Mouse (Mus musculus) forebrain, embryonic 14.5 days (tissue): Measurements from ENCODE around the gene Baz2b. TPM values are rescaled to one million over a fixed set of nuclear protein-coding genes. Genes with fewer than 3 reads are reported as not detected.
"Not testable (repeated sequence)": the region's sequence is repeated elsewhere in the genome, so short reads cannot be mapped to it uniquely, and the experiment has no call there.

Experiments used
- ATAC-seq: fragments of 200-750 bp; cut with Nextera tagmentation; 2 replicates; pipeline ENCODE4 v1.8.0; 2017; ENCODE audit warnings: mild to moderate bottlenecking, moderate library complexity
- DNase-seq: peaks from one replicate; pipeline ENCODE4 v3.0.0-alpha.2; 2015; ENCODE audit warnings: low spot score
- H3K27ac ChIP-seq: fragments of 300-500 bp; sonication (generic); 2 replicates; pipeline ENCODE4 v1.5.1; 2014; ENCODE audit warnings: low read depth, mild to moderate bottlenecking, control low read depth, low read length, moderate library complexity
- H3K27me3 ChIP-seq: fragments of 300-500 bp; sonication (generic); replicated peaks from 2 replicates; pipeline ENCODE4 v1.6.1; 2014; ENCODE audit warnings: low read length, control low read depth, mixed read lengths; ENCODE audit not compliant: control insufficient read depth, insufficient read depth
- H3K36me3 ChIP-seq: fragments of 300-500 bp; sonication (generic); 2 replicates; pipeline ENCODE4 v1.6.1; 2014; ENCODE audit warnings: low read length, control low read depth; ENCODE audit not compliant: control insufficient read depth, insufficient read depth
- H3K4me1 ChIP-seq: fragments of 300-500 bp; sonication (generic); 2 replicates; pipeline ENCODE4 v1.6.1; 2014; ENCODE audit warnings: antibody characterized with exemption, low read length, control low read depth; ENCODE audit not compliant: control insufficient read depth, insufficient read depth
- H3K4me2 ChIP-seq: fragments of 300-500 bp; sonication (generic); 2 replicates; pipeline ENCODE4 v1.6.1; 2014; ENCODE audit warnings: mild to moderate bottlenecking, control low read depth, low read length
- H3K4me3 ChIP-seq: fragments of 300-500 bp; sonication (generic); 2 replicates; pipeline ENCODE4 v1.5.1; 2014; ENCODE audit warnings: low read depth, low read length, control low read depth
- H3K9ac ChIP-seq: fragments of 300-500 bp; sonication (generic); 2 replicates; pipeline ENCODE4 v1.6.1; 2014; ENCODE audit warnings: mild to moderate bottlenecking, low read length, control low read depth, moderate library complexity
- H3K9me3 ChIP-seq: fragments of 300-500 bp; sonication (generic); replicated peaks from 2 replicates; pipeline ENCODE4 v1.6.1; 2016; ENCODE audit warnings: low read length, control low read depth, mixed read lengths; ENCODE audit not compliant: control insufficient read depth
- WGBS: fragments of 180-500 bp; shearing (Covaris S2); extraction: QIAGEN DNeasy Blood & Tissue Kit; methylation state at CpG from one replicate; pipeline ENCODE4 v1.1.7; 2014; 5-methylcytosine and 5-hydroxymethylcytosine counted together
- polyA plus RNA-seq: library from polyadenylated mRNA; unstranded; fragments of >200 nt; fragmentation: Nextera tagmentation; extraction: Ambion mirVana; gene quantifications from 2 replicates; pipeline ENCODE4 v1.2.1, GENCODE M21; 2014

The Baz2b gene
- polyA plus RNA-seq, 1 experiment from 2014 or later, result 40.4 TPM

GRCm38 (mm10) chr2:60152481-60152880 is 57.2 kb downstream of the Baz2b start:
- H3K36me3 ChIP-seq, result no peaks in the 10 kb centered on the region
- no peaks in the 10 kb centered on the region for H3K9me3 ChIP-seq
- no peak overlapping the region for H3K4me2 ChIP-seq
- H3K27ac ChIP-seq, result no peak overlapping the region
- DNase-seq (no peak), ATAC-seq (no peak)
- WGBS, result 72% methylated on average over 2 of the region's 2 CpGs
- no peaks in the 10 kb centered on the region for H3K4me1 ChIP-seq
- no peak overlapping the region for H3K4me3 ChIP-seq
- no peaks in the 10 kb centered on the region for H3K27me3 ChIP-seq
- H3K9ac ChIP-seq, result no peak overlapping the region

GRCm38 (mm10) chr2:60148651-60149050 is 61.0 kb downstream of the Baz2b start:
- 22% methylated on average over 5 of the region's 5 CpGs for WGBS
- Histone ChIP-seq H3K27ac (no peak overlapping the region), H3K4me1 (peaks cover 8% of the 10 kb centered on the region), H3K4me3 (no peak overlapping the region), H3K36me3 (no peaks in the 10 kb centered on the region), H3K27me3 (no peaks in the 10 kb centered on the region), H3K4me2 (no peak overlapping the region), H3K9ac (no peak overlapping the region), H3K9me3 (no peaks in the 10 kb centered on the region)
- DNase-seq, result no peak
- ATAC-seq, result no peak

- DNase-seq, result peak; percentile 12
- H3K4me2 ChIP-seq, result no peak overlapping the region
Measured at GRCm38 (mm10) chr2:60147428-60147827, 62.2 kb downstream of the Baz2b start.

GRCm38 (mm10) chr2:60145742-60146141 is 63.9 kb downstream of the Baz2b start:
- Histone ChIP-seq H3K9me3 (no peaks in the 10 kb centered on the region), H3K27ac (no peak overlapping the region), H3K4me2 (no peak overlapping the region), H3K27me3 (no peaks in the 10 kb centered on the region), H3K4me1 (peaks cover 8% of the 10 kb centered on the region), H3K4me3 (no peak overlapping the region), H3K9ac (no peak overlapping the region), H3K36me3 (no peaks in the 10 kb centered on the region)
- DNase-seq (peak; percentile 82), ATAC-seq (peak; percentile 55)
- 21% methylated on average over 6 of the region's 6 CpGs for WGBS

More at GRCm38 (mm10) chr2:60147428-60147827, 62.2 kb downstream of the Baz2b start:
- no peak overlapping the region for H3K27ac ChIP-seq
- no peak for ATAC-seq
- no peak overlapping the region for H3K4me3 ChIP-seq
- no peaks in the 10 kb centered on the region for H3K9me3 ChIP-seq
- H3K27me3 ChIP-seq, result no peaks in the 10 kb centered on the region
- peaks cover 8% of the 10 kb centered on the region for H3K4me1 ChIP-seq
- H3K9ac ChIP-seq, result no peak overlapping the region
- WGBS, result 60% methylated on average over 3 of the region's 3 CpGs
- no peaks in the 10 kb centered on the region for H3K36me3 ChIP-seq

GRCm38 (mm10) chr2:60143383-60143782 is 66.3 kb downstream of the Baz2b start:
- 56% methylated on average over 5 of the region's 5 CpGs for WGBS
- H3K36me3 ChIP-seq, result no peaks in the 10 kb centered on the region
- no peak overlapping the region for H3K9ac ChIP-seq
- no peak overlapping the region for H3K4me3 ChIP-seq
- no peaks in the 10 kb centered on the region for H3K27me3 ChIP-seq
- DNase-seq (no peak), ATAC-seq (no peak)
- no peaks in the 10 kb centered on the region for H3K9me3 ChIP-seq
- H3K27ac ChIP-seq, result no peak overlapping the region
- no peak overlapping the region for H3K4me2 ChIP-seq
- H3K4me1 ChIP-seq, result peaks cover 8% of the 10 kb centered on the region

GRCm38 (mm10) chr2:60142281-60142680 is 67.4 kb downstream of the Baz2b start:
- no peaks in the 10 kb centered on the region for H3K36me3 ChIP-seq
- no peak overlapping the region for H3K4me3 ChIP-seq
- peaks cover 8% of the 10 kb centered on the region for H3K4me1 ChIP-seq
- no peak overlapping the region for H3K9ac ChIP-seq
- ATAC-seq (no peak), DNase-seq (no peak)
- no peak overlapping the region for H3K4me2 ChIP-seq
- H3K27me3 ChIP-seq, result no peaks in the 10 kb centered on the region
- H3K9me3 ChIP-seq, result no peaks in the 10 kb centered on the region
- H3K27ac ChIP-seq, result no peak overlapping the region
- 84% methylated on average over 2 of the region's 2 CpGs for WGBS

- 55% methylated on average over 7 of the region's 7 CpGs for WGBS
- DNase-seq, result no peak
- no peak for ATAC-seq
Measured at GRCm38 (mm10) chr2:60138751-60139162, 70.9 kb downstream of the Baz2b start.

GRCm38 (mm10) chr2:60135796-60136195 is 73.8 kb downstream of the Baz2b start:
- H3K36me3 ChIP-seq, result no peaks in the 10 kb centered on the region
- no peak overlapping the region for H3K9ac ChIP-seq
- H3K4me3 ChIP-seq, result no peak overlapping the region
- no peak overlapping the region for H3K4me2 ChIP-seq
- DNase-seq, result no peak
- no peaks in the 10 kb centered on the region for H3K9me3 ChIP-seq
- H3K4me1 ChIP-seq, result no peaks in the 10 kb centered on the region
- H3K27ac ChIP-seq, result no peak overlapping the region
- no peak for ATAC-seq
- no peaks in the 10 kb centered on the region for H3K27me3 ChIP-seq
- 39% methylated on average over 2 of the region's 2 CpGs for WGBS

More at GRCm38 (mm10) chr2:60138751-60139162, 70.9 kb downstream of the Baz2b start:
- H3K4me1 ChIP-seq, result no peaks in the 10 kb centered on the region
- no peak overlapping the region for H3K4me2 ChIP-seq
- no peaks in the 10 kb centered on the region for H3K27me3 ChIP-seq
- no peak overlapping the region for H3K9ac ChIP-seq
- no peaks in the 10 kb centered on the region for H3K36me3 ChIP-seq
- no peaks in the 10 kb centered on the region for H3K9me3 ChIP-seq
- H3K27ac ChIP-seq, result no peak overlapping the region
- H3K4me3 ChIP-seq, result no peak overlapping the region

GRCm38 (mm10) chr2:60134958-60135357 is 74.7 kb downstream of the Baz2b start:
- 96% methylated on average over 7 of the region's 7 CpGs for WGBS
- not testable (repeated sequence) for H3K4me1 ChIP-seq, H3K4me2 ChIP-seq, H3K36me3 ChIP-seq, H3K27me3 ChIP-seq, H3K9ac ChIP-seq, ATAC-seq, H3K4me3 ChIP-seq, H3K27ac ChIP-seq, H3K9me3 ChIP-seq, DNase-seq
